21 mouse cellular contexts compared by ENCODE assay signal in genomic region chr2:5948964-5949363, GRCm38 (mm10). TPM values are rescaled to one million over a fixed set of nuclear protein-coding genes. Genes with fewer than 3 reads are reported as not detected.
A peak's percentile ranks its signal among the peaks of the same experiment; 100 is the strongest.
DNase-seq lines count a peak whose midpoint lies in the region; ATAC-seq and TF ChIP-seq lines count a peak whose summit lies in the region.
"Had no signal": no experiment of that assay in that cellular context is flagged by ENCODE, and none has a peak within 500 bp of the region (broad histone marks: within the 10 kb centered on the region; RNA-seq: fewer than 3 reads in every experiment).

No protein-coding gene starts in this region.

- H3K79me2 ChIP-seq in CH12.LX (replicated peaks; ENCODE audit: control insufficient read depth, extremely low read depth, insufficient read depth, poor library complexity, severe bottlenecking) = peaks cover 25% of the 10 kb centered on the region

- H3K4me3 ChIP-seq in liver, embryonic 12.5 days = no peak overlapping the region
- no peak overlapping the region for H3K4me3 ChIP-seq in liver, embryonic 11.5 days (ENCODE audit: low read depth, low read length)
- no peak overlapping the region for H3K4me3 ChIP-seq in CH12.LX (replicated peaks in 1 of 3; ENCODE audit: low read depth in 2 of 3, low read length in 2 of 3, poor library complexity in 1 of 3)
- no peak overlapping the region for H3K4me3 ChIP-seq in hindbrain, embryonic 10.5 days
- H3K4me3 ChIP-seq: embryonic facial prominence, embryonic 10.5 days; embryonic facial prominence, embryonic 12.5 days; forebrain, embryonic 13.5 days; forebrain, embryonic 15.5 days had no signal

- no peak overlapping the region for H3K9ac ChIP-seq in liver, embryonic 12.5 days
- no peak overlapping the region for H3K9ac ChIP-seq in liver, embryonic 11.5 days (ENCODE audit: low read depth, low read length)
- no peak overlapping the region for H3K9ac ChIP-seq in CH12.LX (ENCODE audit: insufficient read depth, low read depth)
- H3K9ac ChIP-seq: embryonic facial prominence, embryonic 12.5 days; forebrain, embryonic 13.5 days; forebrain, embryonic 15.5 days; forebrain, postnatal 0 days had no signal

- peak overlapping the region; percentile 12; the same call in 1 of the 2 replicates for H3K27ac ChIP-seq in liver, embryonic 12.5 days
- H3K27ac ChIP-seq in liver, embryonic 11.5 days (ENCODE audit: low read depth, low read length) = no peak overlapping the region
- no peak overlapping the region for H3K27ac ChIP-seq in CH12.LX (ENCODE audit: insufficient read depth, low read depth)
- H3K27ac ChIP-seq in hindbrain, embryonic 10.5 days = no peak overlapping the region
- H3K27ac ChIP-seq: embryonic facial prominence, embryonic 10.5 days; embryonic facial prominence, embryonic 12.5 days; forebrain, embryonic 13.5 days; forebrain, embryonic 15.5 days had no signal

- no peak for TF ChIP-seq EP300 in CH12.LX (IDR thresholded peaks at IDR 0.05; ENCODE audit: low read length)

- no peak overlapping the region for H3K4me2 ChIP-seq in liver, embryonic 12.5 days
- no peak overlapping the region for H3K4me2 ChIP-seq in liver, embryonic 11.5 days
- no peak overlapping the region for H3K4me2 ChIP-seq in CH12.LX (ENCODE audit: insufficient read depth, low read depth, poor library complexity, severe bottlenecking)
- H3K4me2 ChIP-seq: embryonic facial prominence, embryonic 12.5 days; forebrain, embryonic 13.5 days; forebrain, embryonic 15.5 days had no signal

- TF ChIP-seq POLR2A in CH12.LX (IDR thresholded peaks at IDR 0.05; ENCODE audit: low read depth, low read length) = no peak

- peaks cover 3% of the 10 kb centered on the region; the same call in 1 of the 2 replicates for H3K36me3 ChIP-seq in liver, embryonic 12.5 days
- no peaks in the 10 kb centered on the region for H3K36me3 ChIP-seq in liver, embryonic 11.5 days (ENCODE audit: control insufficient read depth, insufficient read depth, low read length)
- H3K36me3 ChIP-seq in CH12.LX (replicated peaks in 1 of 2; ENCODE audit: control insufficient read depth in 1 of 2, insufficient read depth in 1 of 2, low read length in 1 of 2) = peaks cover 0 to 3% of the 10 kb centered on the region in 2 experiments
- no peaks in the 10 kb centered on the region for H3K36me3 ChIP-seq in hindbrain, embryonic 10.5 days
- H3K36me3 ChIP-seq: embryonic facial prominence, embryonic 12.5 days; forebrain, embryonic 15.5 days had no signal

- no peaks in the 10 kb centered on the region for H3K9me3 ChIP-seq in liver, embryonic 12.5 days (replicated peaks)
- H3K9me3 ChIP-seq in liver, embryonic 11.5 days (ENCODE audit: control insufficient read depth, low read length) = no peaks in the 10 kb centered on the region
- H3K9me3 ChIP-seq in CH12.LX (replicated peaks; ENCODE audit: low read length) = no peaks in the 10 kb centered on the region
- H3K9me3 ChIP-seq in hindbrain, embryonic 10.5 days = no peaks in the 10 kb centered on the region
- H3K9me3 ChIP-seq: embryonic facial prominence, embryonic 10.5 days; embryonic facial prominence, embryonic 12.5 days; forebrain, embryonic 13.5 days; forebrain, embryonic 15.5 days had no signal

- peaks cover 63% of the 10 kb centered on the region for H3K4me1 ChIP-seq in liver, embryonic 12.5 days
- peaks cover 10% of the 10 kb centered on the region; the same call in 1 of the 2 replicates for H3K4me1 ChIP-seq in liver, embryonic 11.5 days (replicated peaks; ENCODE audit: control insufficient read depth, insufficient read depth, low read length)
- H3K4me1 ChIP-seq in CH12.LX (ENCODE audit: control insufficient read depth in 1 of 2, insufficient read depth in 2 of 2) = peaks cover 2 to 18% of the 10 kb centered on the region in 2 experiments; a peak in 1 of 4 replicates
- H3K4me1 ChIP-seq in hindbrain, embryonic 10.5 days (replicated peaks) = peaks cover 12% of the 10 kb centered on the region

- 83% methylated on average over 2 of the region's 2 CpGs for WGBS in liver, embryonic 12.5 days (ENCODE audit: insufficient replicate concordance)
- WGBS in liver, embryonic 11.5 days = 92% methylated on average over 2 of the region's 2 CpGs
- WGBS in hindbrain, embryonic 10.5 days = 89% methylated on average over 2 of the region's 2 CpGs

- DNase-seq in liver, embryonic 11.5 days (ENCODE audit: low spot score) = no peak
- no peak for DNase-seq in CH12.LX (ENCODE audit: extremely low read depth)
- peak; percentile 49 for DNase-seq in ES-CJ7 (ENCODE audit: low read depth, low spot score)
- DNase-seq in R1 (ENCODE audit: low read depth, low spot score) = peak; percentile 44
- no peak for DNase-seq in hindbrain, embryonic 10.5 days (ENCODE audit: low spot score)
- DNase-seq in left cerebral cortex, adult 18-20 months (ENCODE audit: low spot score in 2 of 2) = no peak
- DNase-seq in embryo, embryonic 10.5 days (ENCODE audit: low spot score) = no peak
- DNase-seq: adrenal gland, adult 2 months; adrenal gland, postnatal 10 days; adrenal gland, postnatal 25 days; B cell, adult 2 months; cerebellum, adult 11 months; cerebellum, adult 18-20 months; cerebellum, postnatal 14 days; cerebellum, postnatal 36 days; forebrain, postnatal 0 days had no signal

- in situ Hi-C loops in CH12.LX (cut with MboI; ENCODE audit: low pct_ligation_motif_present, low pct_unique_long_range_greater_than_20kb, low sequenced_read_pairs) = no loop called here

- no peak for ATAC-seq in liver, embryonic 12.5 days
- ATAC-seq in liver, embryonic 11.5 days (replicated peaks; ENCODE audit: low FRiP score) = no peak
- ATAC-seq: forebrain, embryonic 13.5 days; forebrain, embryonic 15.5 days; forebrain, postnatal 0 days had no signal

- H3K27me3 ChIP-seq in liver, embryonic 12.5 days (replicated peaks) = no peaks in the 10 kb centered on the region
- no peaks in the 10 kb centered on the region for H3K27me3 ChIP-seq in liver, embryonic 11.5 days (replicated peaks; ENCODE audit: control insufficient read depth, insufficient read depth, low read length)
- H3K27me3 ChIP-seq in CH12.LX (replicated peaks) = no peaks in the 10 kb centered on the region
- H3K27me3 ChIP-seq in hindbrain, embryonic 10.5 days (ENCODE audit: insufficient read depth, poor library complexity, severe bottlenecking) = no peaks in the 10 kb centered on the region
- H3K27me3 ChIP-seq: embryonic facial prominence, embryonic 12.5 days; forebrain, embryonic 13.5 days; forebrain, embryonic 15.5 days had no signal

- dilution Hi-C loops in CH12.LX (cut with MboI; ENCODE audit: extremely low pct_ligation_motif_present, extremely low pct_unique_long_range_greater_than_20kb, low sequenced_read_pairs) = no loop called here

- TF ChIP-seq RAD21 in CH12.LX (IDR thresholded peaks at IDR 0.05; ENCODE audit: low read depth, low read length) = peak; percentile 2

- no peak; a peak in 2 of 4 replicates for TF ChIP-seq CTCF in CH12.LX (conservative IDR thresholded peaks at IDR 0.05 in 1 of 2, IDR thresholded peaks at IDR 0.05 in 1 of 2; ENCODE audit: low read depth in 2 of 2, low read length in 2 of 2)

TF ChIP-seq in CH12.LX, 34 proteins besides CTCF, POLR2A, EP300 and RAD21:
- TF ChIP-seq MAFK (IDR thresholded peaks at IDR 0.05; ENCODE audit: insufficient replicate concordance, low read length) = peak; percentile 54; the same call in 1 of the 2 replicates
- no peak for TF ChIP-seq POLR2AphosphoS2 (IDR thresholded peaks at IDR 0.05; ENCODE audit: low read depth, low read length)
- TF ChIP-seq BHLHE40 (IDR thresholded peaks at IDR 0.05; ENCODE audit: low read depth, low read length) = no peak
- no peak for TF ChIP-seq SIN3A (IDR thresholded peaks at IDR 0.05; ENCODE audit: low read length)
- TF ChIP-seq NRF1 (IDR thresholded peaks at IDR 0.05; ENCODE audit: low read depth, low read length) = no peak
- no peak for TF ChIP-seq MAZ (IDR thresholded peaks at IDR 0.05; ENCODE audit: low read depth, low read length)
- TF ChIP-seq ZKSCAN1 (IDR thresholded peaks at IDR 0.05; ENCODE audit: borderline replicate concordance, low read depth, low read length) = no peak
- TF ChIP-seq UBTF (IDR thresholded peaks at IDR 0.05; ENCODE audit: low read depth, low read length) = no peak
- TF ChIP-seq SMC3 (IDR thresholded peaks at IDR 0.05; ENCODE audit: low read depth, low read length) = peak; percentile 2; the same call in 1 of the 2 replicates
- TF ChIP-seq ZC3H11A (IDR thresholded peaks at IDR 0.05; ENCODE audit: low read depth, low read length) = no peak
- no peak for TF ChIP-seq NELFE (IDR thresholded peaks at IDR 0.05; ENCODE audit: low read depth, low read length)
- TF ChIP-seq E2F4 (IDR thresholded peaks at IDR 0.05; ENCODE audit: insufficient replicate concordance, low read depth, low read length) = no peak
- TF ChIP-seq USF1 (IDR thresholded peaks at IDR 0.05; ENCODE audit: low read depth, low read length) = no peak

RNA-seq across cellular contexts. Expression of gene Upf2, which starts 2.3 kb away (rescaled TPM):
- 6.8 and 7.4 TPM in 2 replicates for polyA plus RNA-seq in liver, embryonic 12.5 days (2016; fragmentation: Nextera tagmentation; extraction: Ambion mirVana)
- 10.4 and 10.7 TPM in 2 replicates for polyA plus RNA-seq in liver, embryonic 11.5 days (2014; fragmentation: Nextera tagmentation; extraction: Ambion mirVana)
- total RNA-seq in CH12.LX (2012; rRNA removed) (9.3 and 11.7 TPM in 2 replicates), CH12.LX (2014; rRNA removed) (11.8 and 13.4 TPM in 2 replicates)
- 27.0 and 30.4 TPM in 2 replicates for polyA plus RNA-seq in CH12.LX (2012; ENCODE audit: insufficient read length, low read depth)
- polyA plus RNA-seq in hindbrain, embryonic 10.5 days (2016; fragmentation: Nextera tagmentation; extraction: Ambion mirVana) = 6.9 and 9.0 TPM in 2 replicates
- 10 to 100 TPM; 42.9 to 44.9 TPM for total RNA-seq in left cerebral cortex, adult 18-20 months (2021)

RNA-seq across cellular contexts. Expression of gene Dhtkd1, which starts 6.4 kb away (rescaled TPM):
- polyA plus RNA-seq in liver, embryonic 12.5 days (2016; fragmentation: Nextera tagmentation; extraction: Ambion mirVana) = 2.3 and 3.1 TPM in 2 replicates
- polyA plus RNA-seq in liver, embryonic 11.5 days (2014; fragmentation: Nextera tagmentation; extraction: Ambion mirVana) = 3.5 and 4.8 TPM in 2 replicates
- total RNA-seq in CH12.LX (2012; rRNA removed) (0.21 and 0.38 TPM in 2 replicates), CH12.LX (2014; rRNA removed) (0.11 and 0.35 TPM in 2 replicates)
- 0.15 and 0.17 TPM in 2 replicates for polyA plus RNA-seq in CH12.LX (2012; ENCODE audit: insufficient read length, low read depth)
- 3.8 and 5.0 TPM in 2 replicates for polyA plus RNA-seq in hindbrain, embryonic 10.5 days (2016; fragmentation: Nextera tagmentation; extraction: Ambion mirVana)
- 10 to 100 TPM in 1 of 2 experiments, 1 to 10 TPM in 1; 8.1 to 10.9 TPM for total RNA-seq in left cerebral cortex, adult 18-20 months (2021)

RNA-seq across cellular contexts. Expression of gene Sec61a2, which starts 53.7 kb away (rescaled TPM):
- 22.8 and 24.2 TPM in 2 replicates for polyA plus RNA-seq in liver, embryonic 12.5 days (2016; fragmentation: Nextera tagmentation; extraction: Ambion mirVana)
- polyA plus RNA-seq in liver, embryonic 11.5 days (2014; fragmentation: Nextera tagmentation; extraction: Ambion mirVana) = 48.1 and 51.8 TPM in 2 replicates
- total RNA-seq in CH12.LX (2012; rRNA removed) (20.8 and 23.3 TPM in 2 replicates), CH12.LX (2014; rRNA removed) (44.6 and 53.8 TPM in 2 replicates)
- polyA plus RNA-seq in CH12.LX (2012; ENCODE audit: insufficient read length, low read depth) = 46.2 and 53.5 TPM in 2 replicates
- polyA plus RNA-seq in hindbrain, embryonic 10.5 days (2016; fragmentation: Nextera tagmentation; extraction: Ambion mirVana) = 76.8 and 87.2 TPM in 2 replicates
- 10 to 100 TPM; 90.5 to 91.5 TPM for total RNA-seq in left cerebral cortex, adult 18-20 months (2021)

Comparison
In these comparisons a context has a peak if more than half of its experiments do, and no peak if none do; other contexts are left out.
1. DNase-seq: peak in ES-CJ7 (single experiment) and R1 (single experiment); none in liver, embryonic 11.5 days (single experiment), CH12.LX (single experiment), hindbrain, embryonic 10.5 days (single experiment), left cerebral cortex, adult 18-20 months (0 of 2) and embryo, embryonic 10.5 days (single experiment).